Mouse (Mus musculus): Measurements from ENCODE around the gene Mpzl1. TPM values are rescaled to one million over a fixed set of nuclear protein-coding genes. Genes with fewer than 3 reads are reported as not detected.
A peak's percentile ranks its signal among the peaks of the same experiment; 100 is the strongest.

Mpzl1 gene
- total RNA-seq, 4 experiments from 2014 or later, result 14.6 to 25.4 (median 22.3) TPM

DNA sequence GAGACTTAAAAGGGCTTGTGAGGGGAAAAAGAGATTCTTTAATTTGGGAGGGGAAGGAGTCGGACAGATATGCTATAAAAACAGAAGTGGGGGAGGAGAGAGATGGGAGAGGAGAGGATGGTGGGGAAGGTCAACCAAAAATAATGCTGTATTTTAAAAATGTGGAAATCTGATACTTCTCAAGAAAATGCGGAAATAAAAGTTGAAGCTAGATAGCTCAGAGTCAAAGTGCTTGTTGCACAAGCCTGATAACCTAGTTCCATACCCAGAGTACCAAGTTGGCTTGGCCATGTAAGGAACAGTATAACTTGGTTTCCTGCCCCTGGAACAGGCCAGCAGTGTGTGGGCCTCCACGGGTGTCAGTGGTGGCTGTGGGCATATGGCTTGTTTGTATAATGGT, 19.5 kb downstream of the Mpzl1 start:
- DNase-seq, result no peak

DNA sequence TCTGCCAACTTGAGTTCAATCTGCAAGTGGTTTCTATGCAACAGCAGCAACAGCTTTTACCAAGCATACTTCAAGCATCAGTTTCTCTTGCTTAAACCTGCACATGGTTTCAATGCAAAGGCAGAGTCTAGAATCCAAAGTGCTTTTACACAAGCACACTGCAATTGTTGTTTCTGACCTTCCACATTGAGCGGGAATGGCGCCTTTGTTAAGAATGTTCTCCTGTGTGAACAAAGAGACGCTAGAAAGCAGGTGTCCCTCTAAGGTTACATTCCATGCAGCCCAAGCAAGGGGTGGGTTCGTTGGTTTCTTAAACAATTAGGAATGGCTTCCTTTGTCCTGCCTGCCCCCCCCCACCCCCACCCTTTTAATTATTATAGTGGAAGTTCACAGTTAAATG, 20.4 kb downstream of the Mpzl1 start:
- DNase-seq, result no peak

DNA sequence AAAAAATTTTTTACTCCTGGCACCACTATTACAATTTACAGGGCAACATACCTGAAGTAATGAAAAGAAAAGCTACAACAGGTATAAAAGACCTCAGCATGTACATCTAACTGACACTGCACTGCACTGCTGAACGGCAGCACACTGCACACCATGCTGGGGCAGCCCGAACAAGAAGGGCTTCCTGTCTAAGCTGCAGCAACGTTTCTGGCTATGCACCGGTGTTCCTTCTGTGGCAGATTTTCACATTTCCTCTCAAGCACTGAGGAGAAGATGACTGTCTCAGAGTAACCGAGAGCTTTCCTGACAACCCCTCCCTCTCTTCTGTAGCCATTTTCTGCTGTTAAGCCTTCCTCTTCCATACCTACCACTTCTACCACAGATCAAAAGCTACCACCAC, 21.6 kb downstream of the Mpzl1 start:
- no peak for DNase-seq

DNA sequence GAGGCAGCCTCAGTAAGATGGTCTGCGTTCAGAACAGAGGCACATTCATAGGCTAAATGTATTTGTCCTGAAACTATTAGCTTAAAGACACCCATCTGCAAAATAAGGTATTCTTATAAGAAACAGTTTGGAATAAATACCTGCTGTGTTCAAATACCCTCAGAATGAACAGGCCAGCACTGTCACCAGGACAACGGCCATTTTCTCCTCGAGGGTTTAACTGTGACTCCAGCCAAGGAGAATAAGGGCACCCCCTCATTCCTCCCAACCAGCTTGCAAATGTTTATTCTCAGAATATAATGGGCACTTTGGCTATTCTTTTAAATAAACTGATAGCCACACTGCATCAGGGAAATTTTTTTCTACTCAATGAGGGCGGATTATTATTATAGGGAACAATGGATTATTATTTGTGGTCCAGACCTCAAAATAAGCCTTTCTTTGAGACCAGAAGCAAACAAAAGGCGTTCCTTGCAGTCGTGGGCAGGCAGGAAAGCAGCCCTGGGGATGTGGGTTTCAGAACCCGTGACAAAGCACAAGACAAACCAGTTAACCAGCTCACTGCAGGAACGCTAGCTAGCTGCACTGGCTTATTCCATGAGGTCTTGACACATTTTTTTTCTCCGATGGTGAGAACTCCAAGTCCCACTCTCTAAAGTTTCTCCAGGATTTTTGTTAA, 23.9 kb downstream of the Mpzl1 start:
- no peak for DNase-seq

DNA sequence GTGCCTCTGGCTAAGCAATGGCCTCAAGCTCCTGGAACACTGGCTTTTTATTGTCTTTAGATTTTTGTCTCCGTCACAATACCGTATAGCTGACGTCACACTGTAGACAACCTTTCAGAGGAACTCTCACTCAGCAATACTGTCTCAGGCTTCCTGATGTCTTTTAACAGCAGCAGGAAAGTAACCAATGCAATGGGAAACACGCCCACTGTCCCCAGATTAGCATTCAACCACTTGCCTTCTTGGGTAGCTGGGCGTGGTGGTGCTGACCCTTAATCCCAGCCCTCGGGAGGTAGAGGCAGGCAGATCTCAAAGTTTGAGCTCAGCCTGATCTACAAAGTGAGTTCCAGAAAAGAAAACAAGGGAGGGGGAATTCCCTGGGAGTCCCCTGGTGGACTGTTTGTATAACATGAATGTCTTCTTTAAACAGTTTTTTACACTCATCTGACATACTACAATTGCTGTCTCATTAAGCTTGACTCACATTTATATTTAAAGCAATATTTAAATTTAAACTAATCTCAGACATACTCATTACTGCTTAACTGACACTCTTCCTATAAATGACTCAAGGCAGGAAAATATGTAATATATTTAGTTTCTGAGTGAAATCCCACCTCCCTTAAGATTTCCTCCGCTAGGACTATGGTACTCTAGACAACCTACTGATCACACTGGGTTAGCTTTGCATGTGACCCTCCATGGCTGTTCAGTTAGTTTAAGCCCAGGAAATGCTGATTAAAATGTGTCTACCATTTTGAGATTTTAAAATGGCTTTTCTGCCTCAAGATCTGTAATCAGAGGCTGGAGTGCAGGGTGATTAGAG, 24.6 kb downstream of the Mpzl1 start:
- no peak for DNase-seq

DNA sequence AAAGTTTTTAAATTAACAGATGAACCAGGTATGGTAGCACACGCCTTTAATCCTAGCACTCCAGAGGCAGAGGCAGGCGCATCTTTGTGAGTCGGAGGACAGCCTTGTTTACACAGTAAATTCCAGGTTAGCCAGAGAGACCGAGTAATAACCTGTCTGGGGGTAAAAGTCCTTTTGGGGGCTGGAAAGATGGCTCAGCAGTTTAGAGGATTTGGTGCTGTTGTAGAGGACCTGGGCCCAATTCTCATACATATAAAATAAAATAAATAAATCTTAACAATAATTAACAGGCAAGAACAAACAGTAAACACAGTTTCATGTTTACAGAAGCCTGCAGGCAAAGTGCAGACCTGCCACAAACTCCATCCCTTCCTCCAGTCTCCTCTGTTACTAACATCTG, 25.4 kb downstream of the Mpzl1 start:
- no peak for DNase-seq

DNA sequence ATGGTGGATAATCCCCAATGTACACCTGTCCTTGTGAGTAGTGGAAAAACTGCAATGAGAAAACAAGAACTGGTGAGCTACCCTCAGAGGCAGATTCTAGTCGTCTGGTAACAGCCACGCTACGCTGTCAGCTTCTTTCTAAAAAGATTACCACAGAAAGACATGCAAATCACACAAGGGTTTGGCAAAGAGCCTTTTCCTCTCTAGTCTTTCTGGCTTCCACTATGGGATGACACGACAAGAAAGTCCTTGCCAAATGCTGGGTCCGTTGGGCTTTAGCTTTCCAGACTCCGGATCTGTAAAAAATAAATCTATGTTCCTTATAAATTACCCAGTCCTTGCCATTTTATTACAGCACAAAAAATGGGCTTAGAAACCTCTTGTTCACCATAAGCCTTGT, 28.6 kb downstream of the Mpzl1 start:
- DNase-seq, result no peak

DNA sequence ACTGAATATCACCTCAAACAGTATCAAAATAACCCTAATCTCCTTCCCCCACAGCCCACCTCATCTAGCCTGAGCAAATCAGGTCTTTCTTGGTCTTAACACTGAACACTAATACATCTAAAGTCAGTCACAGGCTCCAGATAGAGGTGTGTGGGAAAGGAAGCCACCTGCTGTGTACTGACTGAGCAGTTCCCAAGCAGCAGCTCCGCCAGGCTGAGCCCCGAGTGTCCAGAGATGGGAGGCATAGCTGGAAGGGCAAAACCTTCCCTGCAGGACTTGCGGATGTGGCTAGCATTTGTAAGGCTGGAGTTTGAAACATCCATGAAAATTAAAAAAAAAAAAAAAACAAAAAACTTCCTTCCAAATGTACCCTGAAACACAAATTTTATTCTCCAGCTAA, 29.2 kb downstream of the Mpzl1 start:
- DNase-seq, result no peak

DNA sequence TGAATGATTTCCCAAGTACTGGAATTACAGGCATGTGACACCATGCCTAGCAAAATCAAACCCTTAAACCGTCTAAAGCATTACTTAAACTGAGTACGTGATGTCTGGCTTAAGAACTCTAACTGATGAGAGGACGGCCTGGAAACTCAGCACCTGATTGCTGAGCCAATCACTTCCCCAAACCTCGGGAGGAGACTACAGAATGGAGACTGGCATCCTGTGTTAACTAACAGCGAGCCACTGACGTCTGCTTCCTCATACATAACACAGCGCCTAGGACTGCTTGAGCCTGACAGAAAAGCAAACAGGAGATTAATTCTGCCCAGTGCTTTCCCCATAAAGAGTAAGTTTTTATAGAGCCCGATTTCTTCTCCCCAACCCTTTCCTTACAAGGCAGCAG, 30.1 kb downstream of the Mpzl1 start:
- no peak for DNase-seq

DNA sequence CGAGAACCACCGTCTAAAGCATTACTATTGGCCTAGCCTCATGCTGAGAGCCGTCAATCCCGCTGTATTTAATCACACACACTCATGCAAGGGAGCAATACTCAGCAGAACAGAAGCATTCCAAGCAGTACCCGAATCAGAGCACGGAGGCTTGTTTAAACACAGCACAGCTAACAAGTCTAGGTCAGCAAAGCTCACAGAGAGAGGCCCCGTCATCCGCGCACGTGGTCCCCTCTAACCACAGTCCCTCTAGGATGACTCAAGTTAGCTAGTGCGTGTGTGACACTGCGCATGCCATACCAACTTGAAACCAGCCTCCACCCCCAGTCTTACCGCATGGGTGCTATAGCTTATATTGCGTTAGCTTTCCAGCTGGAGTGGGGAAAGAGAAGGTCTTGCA, 31.1 kb downstream of the Mpzl1 start:
- no peak for DNase-seq

DNA sequence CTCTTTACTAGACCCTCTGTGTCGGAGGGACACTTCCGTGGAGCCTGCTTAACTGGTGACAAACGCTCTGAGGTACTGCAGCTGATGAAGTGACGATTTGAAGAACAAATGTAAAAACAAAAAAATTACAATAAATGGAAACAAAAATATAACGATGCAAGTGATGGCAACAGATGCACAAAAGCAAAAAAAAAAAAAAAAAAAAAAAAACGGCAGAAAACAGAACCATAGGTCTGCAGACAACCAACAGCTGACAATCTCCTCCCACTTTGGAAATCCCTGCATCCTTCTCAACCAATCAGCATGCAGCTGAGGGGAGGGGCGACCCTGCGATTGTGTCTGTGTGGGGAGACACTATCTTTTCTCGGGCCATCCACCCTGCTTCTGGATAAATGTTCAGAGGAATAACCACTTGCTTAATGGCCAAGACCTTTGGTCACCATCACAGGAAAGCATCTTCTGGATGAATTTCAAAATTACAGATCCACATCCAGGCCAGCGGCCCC, 32.5 kb downstream of the Mpzl1 start:
- DNase-seq, result no peak

DNA sequence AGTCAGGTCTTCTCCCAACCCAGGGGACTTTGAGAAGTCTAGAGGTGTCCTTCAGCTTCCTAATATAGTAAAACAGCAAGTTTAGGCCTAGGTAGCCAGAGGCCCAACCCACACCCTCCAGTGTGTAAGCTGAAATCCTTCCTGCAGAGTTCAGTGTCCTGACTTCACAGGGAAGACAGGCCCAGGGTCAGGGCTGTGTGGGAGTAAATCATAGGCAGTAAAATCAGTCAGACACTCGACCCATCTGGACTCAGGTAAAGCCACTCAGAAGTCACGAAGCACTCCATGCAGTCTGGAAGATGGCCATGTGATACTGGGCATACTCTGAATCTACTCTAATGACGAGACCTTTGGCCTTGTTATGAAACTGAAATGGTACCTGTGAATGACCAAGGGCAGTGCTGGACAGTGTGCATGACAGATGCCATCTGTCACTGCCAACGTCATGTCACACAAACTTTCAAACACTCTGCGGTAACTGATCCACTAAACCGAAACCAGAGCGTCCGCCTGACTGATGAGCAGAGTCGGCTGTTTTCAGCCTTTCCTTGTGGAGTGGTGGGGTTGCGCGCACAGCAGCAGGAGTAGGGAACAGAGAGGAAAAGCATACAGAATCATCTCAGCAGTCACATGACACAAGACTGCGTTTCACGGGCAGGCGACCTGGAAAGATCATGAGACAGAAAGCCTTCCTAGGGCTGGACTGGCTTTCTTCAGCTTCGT, 39.5 kb downstream of the Mpzl1 start:
- DNase-seq, result no peak

DNA sequence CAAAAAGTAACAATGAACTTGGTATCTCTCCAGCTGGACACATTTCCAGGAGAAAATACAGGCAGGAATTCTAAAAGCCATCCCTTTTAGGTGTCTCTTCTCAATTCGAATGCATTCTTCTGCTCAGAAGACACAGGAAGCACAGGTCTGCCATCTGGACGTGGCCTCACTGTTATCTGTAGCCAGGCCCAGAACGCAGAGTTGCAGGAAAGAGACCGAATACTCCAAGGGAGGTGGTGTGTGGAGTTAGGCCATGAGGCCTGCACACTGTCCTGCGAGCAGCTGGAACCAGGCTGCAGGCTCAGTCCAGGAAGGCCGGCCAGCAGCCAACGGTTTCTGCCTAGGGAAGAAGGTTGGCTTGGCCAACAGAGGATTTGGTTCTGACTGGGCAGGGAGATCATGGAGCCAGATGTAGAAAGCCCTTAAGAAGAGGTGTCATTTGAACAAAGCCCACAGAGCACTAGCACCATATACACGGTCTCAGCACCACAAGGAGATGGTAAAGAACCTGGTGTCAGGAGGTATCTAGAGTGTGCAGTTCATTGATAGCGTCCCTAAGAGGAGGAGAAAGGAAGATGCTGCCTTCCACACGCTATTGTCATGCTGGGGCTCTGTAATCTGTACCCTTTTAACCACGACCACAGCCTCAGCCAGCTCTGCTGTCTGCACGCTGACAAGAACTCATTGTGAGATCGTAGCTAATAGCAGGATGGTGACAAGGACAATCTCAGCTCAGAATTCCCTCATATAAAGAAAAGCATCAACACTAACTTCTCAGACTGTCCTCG, 41.8 kb downstream of the Mpzl1 start:
- DNase-seq, result no peak

DNA sequence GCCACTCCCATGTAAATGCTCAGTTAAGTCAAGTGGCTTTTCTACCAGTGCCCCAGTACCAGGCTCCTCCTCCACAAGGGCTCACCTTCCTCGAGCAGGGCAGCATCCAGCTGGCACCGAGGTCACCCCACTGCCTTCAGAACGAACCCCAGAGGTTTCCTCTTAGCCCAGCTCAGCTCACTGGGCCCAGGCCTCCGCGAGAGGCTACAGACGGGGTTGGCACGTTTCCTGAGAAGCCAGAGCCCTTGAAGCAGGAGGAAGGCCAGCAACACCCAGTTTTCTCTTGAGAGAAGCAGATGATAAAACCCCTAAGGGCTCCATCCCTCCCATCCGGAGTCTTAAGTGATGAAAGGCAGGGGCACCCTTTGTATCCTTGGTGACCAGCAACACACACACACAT, 43.6 kb downstream of the Mpzl1 start:
- DNase-seq, result no peak

DNA sequence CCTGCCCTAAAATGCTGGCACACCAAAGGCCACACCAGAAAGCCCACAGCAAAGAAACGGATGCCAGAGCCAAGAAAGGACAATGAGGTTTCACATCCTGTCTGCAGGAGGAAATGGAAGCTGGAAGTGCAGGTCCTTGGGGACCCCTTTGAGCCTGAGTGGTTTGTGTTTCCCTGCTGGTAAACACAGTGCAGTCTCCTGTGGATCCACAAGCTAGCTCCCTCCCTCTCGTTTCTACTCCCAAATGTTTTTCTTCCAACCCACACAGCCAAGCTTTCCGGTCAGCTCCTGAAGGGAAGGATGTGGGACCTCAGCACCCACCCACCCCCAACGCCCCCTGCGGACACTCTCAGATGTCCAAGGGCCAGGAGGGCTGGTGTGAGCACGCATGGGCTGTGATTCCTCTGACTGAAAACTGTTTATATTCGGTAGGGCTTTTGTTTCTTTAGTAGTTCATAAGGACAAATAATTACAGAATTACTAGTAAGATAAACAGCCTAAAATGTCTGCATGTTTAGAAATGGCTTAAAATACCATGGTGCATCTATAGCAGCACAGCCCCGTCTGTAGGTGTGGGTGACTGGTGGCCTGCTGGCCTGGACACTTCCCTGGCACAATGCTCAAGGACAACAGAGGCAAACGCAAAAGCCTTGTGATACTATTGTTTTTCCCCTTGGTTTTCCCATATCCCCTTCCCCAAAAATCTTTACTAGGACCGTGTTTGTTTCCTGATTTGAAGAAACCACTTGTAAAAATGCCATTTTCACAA, 44.9 kb downstream of the Mpzl1 start:
- peak; percentile 19 for DNase-seq

DNA sequence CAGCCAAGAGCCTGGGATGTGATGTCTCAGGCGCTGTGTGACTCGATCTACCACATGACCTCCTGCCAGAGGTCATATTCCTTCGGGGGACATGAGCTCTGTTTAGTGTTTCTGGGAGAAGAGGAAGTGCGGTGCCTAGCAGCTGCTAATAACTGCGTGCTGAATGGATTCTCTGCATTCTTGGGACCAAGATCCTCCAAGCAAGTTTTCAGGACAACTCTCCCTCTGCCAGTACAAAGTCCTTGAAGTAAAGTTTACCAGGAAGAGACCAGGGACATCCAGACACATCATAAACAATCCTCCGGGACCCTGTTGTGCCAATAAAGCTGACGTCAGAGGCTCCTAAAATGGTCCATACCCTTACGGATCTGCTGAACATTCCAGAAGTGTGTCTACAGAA, 46.5 kb downstream of the Mpzl1 start:
- no peak for DNase-seq

DNA sequence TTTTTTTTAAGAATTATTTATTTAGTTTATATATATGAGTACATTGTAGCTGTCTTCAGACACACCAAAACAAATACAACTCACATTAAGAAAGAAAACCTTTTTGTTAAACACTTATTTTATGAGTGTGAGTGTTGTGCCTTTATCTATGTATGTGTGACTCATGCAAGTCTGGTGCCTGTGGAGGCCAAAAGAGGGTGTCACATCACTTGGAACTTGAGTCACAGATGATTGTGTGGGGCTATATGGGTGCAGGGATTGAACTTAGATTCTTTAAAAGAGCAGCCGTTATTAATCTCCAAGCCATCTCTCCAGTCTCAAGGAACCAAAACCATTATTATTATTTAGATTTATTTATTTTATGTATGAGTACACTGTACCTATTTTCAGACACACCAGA, 48.0 kb downstream of the Mpzl1 start:
- no peak for DNase-seq

DNA sequence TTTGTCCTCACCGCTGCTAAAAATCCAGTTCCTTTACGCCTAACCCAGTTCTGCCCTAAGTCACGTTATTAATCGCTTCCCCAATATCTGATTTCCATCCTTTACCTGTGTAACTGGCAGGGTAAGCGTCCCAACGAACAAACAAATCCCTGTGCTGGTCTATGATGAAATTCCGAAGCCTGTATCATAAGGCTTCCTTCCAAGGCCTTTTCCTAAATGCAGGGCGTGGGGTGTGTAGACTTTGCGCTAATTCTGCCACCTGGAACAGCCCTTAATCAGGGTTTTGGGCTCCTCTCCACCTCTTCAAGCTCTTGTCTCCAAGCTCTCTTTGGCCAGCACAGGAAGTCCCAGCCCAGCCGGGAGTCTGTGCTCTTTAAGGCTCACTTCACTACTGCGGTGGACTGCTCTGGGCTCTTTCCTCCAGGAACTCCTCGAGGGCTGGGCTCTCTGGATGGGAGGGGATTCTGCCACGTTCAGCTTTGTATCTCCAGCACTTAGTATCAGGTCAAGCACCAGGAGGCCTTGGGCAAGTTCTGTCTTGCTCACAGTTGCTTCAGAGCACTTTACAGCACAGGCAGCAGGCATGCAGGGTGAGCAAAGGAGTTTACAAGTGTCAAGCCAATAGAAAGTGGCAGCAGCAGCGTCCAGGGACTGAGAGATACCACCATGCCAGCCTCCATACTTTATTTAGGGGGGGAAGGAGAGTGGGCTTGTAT, 48.8 kb downstream of the Mpzl1 start:
- no peak for DNase-seq

DNA sequence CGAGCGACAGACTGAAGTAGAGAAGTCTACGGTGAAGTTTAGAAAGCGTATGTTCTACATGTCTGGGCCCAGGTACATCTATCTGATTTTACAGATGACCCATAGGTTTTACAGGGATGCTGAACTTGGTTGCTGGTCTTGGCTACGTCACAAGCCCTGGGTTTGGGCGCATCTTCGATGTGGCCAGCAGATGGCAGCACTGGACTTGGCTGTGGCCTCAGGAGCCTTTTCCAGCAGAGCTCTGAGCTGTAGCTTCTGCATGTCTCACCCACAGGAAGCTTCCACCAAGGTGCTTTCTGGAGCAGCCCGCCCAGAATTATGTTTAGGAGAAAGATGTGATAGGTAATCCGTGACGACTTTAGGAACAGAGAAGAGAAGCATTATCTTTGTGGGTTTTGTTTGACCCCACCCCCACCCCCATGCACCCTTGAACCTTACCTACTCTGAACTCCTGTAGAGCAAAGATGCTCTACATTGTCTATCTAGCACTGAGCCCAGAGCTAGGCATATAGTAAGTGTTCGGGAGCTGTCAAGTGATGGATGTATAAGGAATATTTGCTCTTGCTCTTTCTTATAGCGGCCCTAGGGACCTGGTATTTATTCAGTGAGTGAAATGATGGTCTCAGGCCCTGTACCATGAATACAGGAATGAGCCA, 50.7 kb downstream of the Mpzl1 start:
- peak; percentile 82 for DNase-seq

DNA sequence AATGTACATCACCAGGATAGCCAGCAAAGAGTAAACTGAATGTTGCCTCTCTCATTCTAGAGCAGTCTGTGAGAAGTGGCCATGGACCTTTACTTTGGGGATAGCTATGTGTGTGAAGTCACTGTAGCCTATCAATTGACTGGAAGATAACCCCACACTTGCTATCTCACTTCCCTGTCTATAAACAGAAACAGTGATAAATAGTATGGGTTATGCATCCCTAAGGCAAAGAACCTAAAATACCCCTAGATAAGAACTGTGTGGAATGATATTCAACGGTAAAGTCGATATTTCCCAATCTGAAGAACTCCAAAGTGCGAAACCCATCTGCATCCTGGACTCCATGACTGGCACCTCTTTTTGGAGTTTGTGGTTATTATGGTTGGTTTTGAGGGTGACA, 53.1 kb downstream of the Mpzl1 start:
- DNase-seq, result no peak

DNA sequence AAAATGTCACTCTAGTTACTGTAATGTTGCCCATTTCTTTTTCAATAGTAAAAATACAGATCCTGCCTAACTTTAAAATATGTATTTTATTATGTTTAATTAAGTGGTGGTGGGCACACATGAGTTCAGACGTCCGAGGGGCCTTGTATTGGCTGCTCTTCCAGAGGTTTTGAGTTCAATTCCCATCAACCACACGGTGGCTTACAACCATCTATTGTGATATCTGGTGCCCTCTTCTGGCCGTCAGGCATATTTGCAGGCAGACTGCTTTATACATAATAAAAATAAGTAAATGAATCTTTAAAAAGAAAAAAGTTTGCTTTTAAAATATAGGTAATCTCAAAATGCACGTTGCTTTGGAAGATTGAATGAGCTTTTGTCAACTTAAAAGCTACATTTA, 55.0 kb downstream of the Mpzl1 start:
- no peak for DNase-seq

Data from adrenal gland, adult 8-10 months (tissue).